Mouse (Mus musculus) lung, embryonic 16.5 days (tissue): Measurements from ENCODE around the gene Rps8. TPM values are rescaled to one million over a fixed set of nuclear protein-coding genes. Genes with fewer than 3 reads are reported as not detected.

ENCODE experiments used
- ATAC-seq: fragments of 200-750 bp; cut with Nextera tagmentation; 2 replicates; pipeline ENCODE4 v1.8.0; 2017; ENCODE audit warnings: low read depth, mild to moderate bottlenecking, moderate library complexity
- H3K27ac ChIP-seq: fragments of 300-500 bp; sonication (generic); 2 replicates; pipeline ENCODE4 v1.5.1; 2014; ENCODE audit warnings: mild to moderate bottlenecking, control low read depth, low read length
- H3K27me3 ChIP-seq: fragments of 300-500 bp; sonication (generic); 2 replicates; pipeline ENCODE4 v1.6.1; 2014; ENCODE audit warnings: low read depth, low read length, mixed read lengths; ENCODE audit not compliant: control insufficient read depth, insufficient read depth
- H3K36me3 ChIP-seq: fragments of 300-500 bp; sonication (generic); 2 replicates; pipeline ENCODE4 v1.6.1; 2014; ENCODE audit warnings: low read length; ENCODE audit not compliant: control insufficient read depth, insufficient read depth
- H3K4me1 ChIP-seq: fragments of 300-500 bp; sonication (generic); replicated peaks from 2 replicates; pipeline ENCODE4 v1.6.1; 2014; ENCODE audit warnings: low read length, mixed read lengths; ENCODE audit not compliant: control insufficient read depth, insufficient read depth
- H3K4me2 ChIP-seq: fragments of 300-500 bp; sonication (generic); 2 replicates; pipeline ENCODE4 v1.6.1; 2014; ENCODE audit warnings: low read depth, low read length, control low read depth
- H3K4me3 ChIP-seq: fragments of 300-500 bp; sonication (generic); 2 replicates; pipeline ENCODE4 v1.5.1; 2014; ENCODE audit warnings: mild to moderate bottlenecking, low read length, control low read depth
- H3K9ac ChIP-seq: fragments of 300-500 bp; sonication (generic); 2 replicates; pipeline ENCODE4 v1.6.1; 2014; ENCODE audit warnings: low read length, control low read depth
- H3K9me3 ChIP-seq: fragments of 300-500 bp; sonication (generic); 2 replicates; pipeline ENCODE4 v1.6.1; 2016; ENCODE audit warnings: low read length; ENCODE audit not compliant: control insufficient read depth
- WGBS: fragments of 180-500 bp; shearing (Covaris S2); extraction: QIAGEN DNeasy Blood & Tissue Kit; methylation state at CpG from one replicate; pipeline ENCODE4 v1.1.7; 2014; 5-methylcytosine and 5-hydroxymethylcytosine counted together
- microRNA-seq: library from miRNA; unstranded; fragments of <30 nt; microRNA quantifications from one replicate; pipeline ENCODE4, GENCODE M21; 2016
- polyA plus RNA-seq: library from polyadenylated mRNA; unstranded; fragments of >200 nt; fragmentation: Nextera tagmentation; extraction: Ambion mirVana; gene quantifications from 2 replicates; pipeline ENCODE4 v1.2.1, GENCODE M21; 2015

Rps8 gene
- polyA plus RNA-seq, 1 experiment from 2014 or later: 904 TPM

DNA sequence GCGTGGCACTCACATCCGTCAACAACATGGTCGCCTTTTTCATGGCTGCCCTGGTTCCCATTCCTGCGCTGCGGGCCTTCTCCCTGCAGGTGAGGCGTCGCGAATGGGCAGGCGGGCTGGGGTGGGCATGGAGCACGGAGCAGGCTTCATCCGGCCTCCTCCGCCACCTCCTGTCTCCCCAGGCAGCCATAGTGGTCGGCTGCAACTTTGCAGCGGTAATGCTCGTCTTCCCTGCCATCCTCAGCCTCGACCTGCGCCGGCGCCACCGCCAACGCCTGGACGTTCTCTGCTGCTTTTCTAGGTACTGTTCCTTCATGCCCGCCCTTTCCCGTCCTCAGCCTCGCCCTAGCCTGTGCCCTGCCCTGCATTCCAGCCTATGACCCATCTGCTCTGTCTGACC is 46.7 kb downstream of the Rps8 start:
- Histone ChIP-seq H3K4me3 (no peak overlapping the region), H3K36me3 (peaks cover 12% of the 10 kb centered on the region; the same call in 1 of the 2 replicates), H3K4me2 (no peak overlapping the region), H3K4me1 (peaks cover 7% of the 10 kb centered on the region; the same call in 1 of the 2 replicates), H3K9ac (no peak overlapping the region), H3K27me3 (no peaks in the 10 kb centered on the region), H3K27ac (no peak overlapping the region), H3K9me3 (no peaks in the 10 kb centered on the region)
- WGBS: 90% methylated on average over 25 of the region's 25 CpGs
- ATAC-seq: no peak

- no peak overlapping the region for H3K27ac ChIP-seq
- no peak overlapping the region for H3K9ac ChIP-seq
- no peaks in the 10 kb centered on the region for H3K9me3 ChIP-seq
- no peak overlapping the region for H3K4me3 ChIP-seq
- WGBS: 89% methylated on average over 6 of the region's 6 CpGs
- H3K27me3 ChIP-seq: no peaks in the 10 kb centered on the region
- H3K4me2 ChIP-seq: no peak overlapping the region
- H3K4me1 ChIP-seq: peaks cover 8% of the 10 kb centered on the region; the same call in 1 of the 2 replicates
- no peak for ATAC-seq
- peaks cover 10% of the 10 kb centered on the region; the same call in 1 of the 2 replicates for H3K36me3 ChIP-seq
Observed at GRCm38 (mm10) chr4:117108524-117108849, 47.6 kb downstream of the Rps8 start.

DNA sequence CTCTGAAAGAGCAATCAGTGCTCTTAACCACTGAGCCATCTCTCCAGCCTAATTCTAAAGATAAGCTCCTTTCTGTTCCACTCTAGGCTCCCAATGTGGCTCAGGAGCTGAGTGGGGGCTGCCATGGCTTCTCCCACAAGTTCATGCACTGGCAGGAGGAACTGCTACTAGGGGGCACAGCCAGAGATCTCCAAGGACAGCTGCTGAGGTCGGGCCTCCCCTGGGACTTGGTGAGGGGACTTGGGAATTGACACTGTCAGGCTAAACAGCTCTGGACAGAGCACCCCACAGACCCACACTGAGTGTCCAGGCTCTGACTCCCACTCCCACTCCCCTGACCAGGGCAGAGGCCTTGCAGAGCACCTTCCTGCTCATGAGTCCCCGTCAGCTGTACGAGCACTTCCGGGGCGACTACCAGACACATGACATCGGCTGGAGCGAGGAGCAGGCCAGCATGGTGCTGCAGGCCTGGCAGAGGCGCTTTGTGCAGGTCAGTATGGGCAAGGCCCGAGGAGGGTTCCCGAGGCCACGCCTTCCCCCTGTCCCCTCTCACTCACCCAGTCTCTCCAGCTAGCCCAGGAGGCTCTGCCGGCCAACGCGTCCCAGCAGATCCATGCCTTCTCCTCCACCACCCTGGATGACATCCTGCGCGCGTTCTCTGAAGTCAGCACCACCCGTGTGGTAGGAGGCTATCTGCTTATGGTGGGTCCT is 48.1 kb downstream of the Rps8 start:
- WGBS: 88% methylated on average over 18 of the region's 18 CpGs
- Histone ChIP-seq H3K4me1 (peaks cover 8% of the 10 kb centered on the region; the same call in 1 of the 2 replicates), H3K36me3 (peaks cover 10% of the 10 kb centered on the region; the same call in 1 of the 2 replicates), H3K9ac (no peak overlapping the region), H3K9me3 (no peaks in the 10 kb centered on the region), H3K27ac (no peak overlapping the region), H3K4me3 (no peak overlapping the region), H3K27me3 (no peaks in the 10 kb centered on the region), H3K4me2 (no peak overlapping the region)
- no peak for ATAC-seq

- 39% methylated on average over 10 of the region's 10 CpGs for WGBS
- H3K4me1 ChIP-seq: peaks cover 11% of the 10 kb centered on the region; the same call in 1 of the 2 replicates
- H3K9ac ChIP-seq: 0 out of 2 replicates have a peak overlapping the region, but pooled peaks have one; percentile 28
- no peak overlapping the region for H3K4me3 ChIP-seq
- H3K4me2 ChIP-seq: no peak overlapping the region
- H3K9me3 ChIP-seq: no peaks in the 10 kb centered on the region
- peaks cover 8% of the 10 kb centered on the region; the same call in 1 of the 2 replicates for H3K36me3 ChIP-seq
- H3K27ac ChIP-seq: no peak overlapping the region
- H3K27me3 ChIP-seq: no peaks in the 10 kb centered on the region
- no peak for ATAC-seq
Observed at GRCm38 (mm10) chr4:117105127-117105526, 50.9 kb downstream of the Rps8 start.

- H3K4me1 ChIP-seq: peaks cover 11% of the 10 kb centered on the region; the same call in 1 of the 2 replicates
- no peaks in the 10 kb centered on the region for H3K9me3 ChIP-seq
- H3K4me3 ChIP-seq: no peak overlapping the region
- no peak overlapping the region for H3K27ac ChIP-seq
- H3K4me2 ChIP-seq: no peak overlapping the region
- peaks cover 5% of the 10 kb centered on the region; the same call in 1 of the 2 replicates for H3K36me3 ChIP-seq
- H3K9ac ChIP-seq: no peak overlapping the region
- ATAC-seq: no peak
- no peaks in the 10 kb centered on the region for H3K27me3 ChIP-seq
- WGBS: 64% methylated on average over 10 of the region's 10 CpGs
Observed at GRCm38 (mm10) chr4:117104672-117105071, 51.4 kb downstream of the Rps8 start.

Small RNAs within 50 kb of the gene (microRNA-seq; reads per million reads assigned to microRNA genes)
- gene Gm22398: not detected

Other genes starting within 250 kb of the Rps8 start
- gene Urod, start 161.8 kb downstream of the Rps8 start, polyA plus RNA-seq: 102 and 107 TPM in 2 replicates
- 8.0 and 9.0 TPM in 2 replicates for gene Hectd3, start 160.9 kb downstream of the Rps8 start, polyA plus RNA-seq
- 27.8 and 29.7 TPM in 2 replicates for gene Eif2b3, start 136.8 kb downstream of the Rps8 start, polyA plus RNA-seq
- gene Ptch2, start 60.2 kb downstream of the Rps8 start, polyA plus RNA-seq: 5.3 and 5.7 TPM in 2 replicates
- gene Btbd19, start 30.5 kb downstream of the Rps8 start, polyA plus RNA-seq: 4.5 and 4.9 TPM in 2 replicates
- 3.6 and 5.1 TPM in 2 replicates for gene Tctex1d4, start 29.4 kb downstream of the Rps8 start, polyA plus RNA-seq
- gene Plk3, start 22.3 kb downstream of the Rps8 start, polyA plus RNA-seq: 3.0 and 3.2 TPM in 2 replicates
- gene Kif2c, start 26.4 kb upstream of the Rps8 start, polyA plus RNA-seq: 70.7 and 77.6 TPM in 2 replicates
- gene Tmem53, start 95.7 kb upstream of the Rps8 start, polyA plus RNA-seq: 19.9 and 25.3 TPM in 2 replicates
- gene Armh1, start 95.9 kb upstream of the Rps8 start, polyA plus RNA-seq: 2.0 and 3.6 TPM in 2 replicates